Comparison of ENCODE assay signal across 8 mouse cellular contexts in the genomic region with DNA sequence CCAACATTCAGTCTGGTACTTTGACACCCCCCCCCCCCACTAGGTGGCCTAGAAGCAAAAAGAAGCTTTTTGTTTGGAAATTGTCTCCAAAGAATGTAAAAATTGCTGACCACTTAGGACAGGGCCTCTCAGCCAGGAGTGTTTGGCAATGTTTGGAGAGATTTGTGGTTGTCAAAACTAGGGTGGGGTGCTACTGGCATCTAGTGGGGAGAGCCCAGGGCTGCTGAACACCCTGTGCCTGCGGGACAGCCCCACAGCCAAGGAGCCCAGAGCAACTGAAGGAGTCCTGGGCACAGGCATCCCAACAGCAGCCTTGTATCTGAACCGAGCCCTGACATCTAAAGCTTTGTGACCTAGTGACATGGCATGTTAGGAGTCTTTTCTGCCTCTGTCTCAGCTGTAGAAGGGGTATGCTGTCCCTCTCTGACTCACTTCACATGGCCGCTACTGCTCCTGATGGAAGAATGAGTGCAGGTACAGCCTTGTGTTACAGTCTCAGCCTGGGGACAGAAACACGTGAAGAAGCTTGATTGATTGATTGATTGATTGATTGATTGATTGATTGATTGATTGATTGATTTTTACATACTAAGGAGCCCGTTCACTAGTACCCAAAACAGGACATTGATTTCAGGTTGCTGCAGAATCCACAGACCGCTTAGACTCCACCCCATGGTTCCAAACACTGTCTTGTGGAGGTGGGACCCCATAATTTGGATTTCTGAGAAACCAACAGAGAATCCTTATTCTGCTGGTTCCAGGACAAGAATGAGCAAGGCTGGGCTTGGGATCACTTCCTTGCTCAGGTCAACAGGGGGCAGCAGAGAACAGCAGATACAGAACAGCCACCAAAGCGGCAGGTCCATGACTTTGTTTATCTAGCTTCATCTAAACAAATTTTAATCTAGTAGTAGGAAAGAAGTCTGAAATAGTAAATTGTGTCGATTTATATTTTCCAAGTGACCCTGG. TPM values are rescaled to one million over a fixed set of nuclear protein-coding genes. Genes with fewer than 3 reads are reported as not detected.
DNase-seq lines count a peak whose midpoint lies in the region; TF ChIP-seq lines count a peak whose summit lies in the region.

No protein-coding gene starts in this region.

- DNase-seq in adrenal gland, adult 18-20 months (ENCODE audit: low spot score in 2 of 2): peak; percentile 74 to 75
- peak; percentile 16 to 59 for DNase-seq in heart, adult 9 months (ENCODE audit: low spot score in 2 of 2)
- peak; percentile 70 to 75 for DNase-seq in kidney, postnatal 4 days
- DNase-seq in lung, postnatal 14 days: peak; percentile 82
- DNase-seq in retina, postnatal 7 days (ENCODE audit: low read depth, low spot score): peak; percentile 54
- DNase-seq in urinary bladder, postnatal 25 days (ENCODE audit: low spot score): peak; percentile 80

- no peak for TF ChIP-seq EP300 in ES-Bruce4 (IDR thresholded peaks at IDR 0.05; ENCODE audit: insufficient read depth, low read depth, low read length)

- TF ChIP-seq CTCF in ES-Bruce4 (IDR thresholded peaks at IDR 0.05; ENCODE audit: low read depth, low read length): peak; percentile 91
- peak; percentile 92 for TF ChIP-seq CTCF in cortical plate, adult 2 months (IDR thresholded peaks at IDR 0.05; ENCODE audit: extremely low read depth, insufficient read depth, low read length)

- TF ChIP-seq POLR2A in ES-Bruce4 (IDR thresholded peaks at IDR 0.05; ENCODE audit: insufficient read depth, low read length): no peak
- TF ChIP-seq POLR2A in cortical plate, adult 2 months (IDR thresholded peaks at IDR 0.05; ENCODE audit: extremely low read depth, insufficient read depth, low read length): no peak

- no peak overlapping the region for H3K9ac ChIP-seq in ES-Bruce4 (ENCODE audit: low read depth, poor library complexity, severe bottlenecking)

- no peaks in the 10 kb centered on the region for H3K4me1 ChIP-seq in ES-Bruce4 (ENCODE audit: control insufficient read depth, insufficient read depth, low read length)
- H3K4me1 ChIP-seq in cortical plate, adult 2 months (ENCODE audit: control insufficient read depth, insufficient read depth, low read length): peaks cover 2% of the 10 kb centered on the region

- no peaks in the 10 kb centered on the region for H3K27me3 ChIP-seq in ES-Bruce4 (ENCODE audit: control insufficient read depth, insufficient read depth, low read length, poor library complexity, severe bottlenecking)

- H3K27ac ChIP-seq in ES-Bruce4 (ENCODE audit: insufficient read depth, low read length): no peak overlapping the region
- no peak overlapping the region for H3K27ac ChIP-seq in cortical plate, adult 2 months (ENCODE audit: insufficient read depth, low read length)

- H3K36me3 ChIP-seq in ES-Bruce4 (ENCODE audit: control insufficient read depth, insufficient read depth, low read length, poor library complexity, severe bottlenecking): no peaks in the 10 kb centered on the region

- no peak overlapping the region for H3K4me3 ChIP-seq in ES-Bruce4 (ENCODE audit: low read depth, low read length)
- no peak overlapping the region for H3K4me3 ChIP-seq in cortical plate, adult 2 months (ENCODE audit: insufficient read depth, low read length)

- no peaks in the 10 kb centered on the region for H3K9me3 ChIP-seq in ES-Bruce4 (replicated peaks; ENCODE audit: control insufficient read depth, insufficient read depth, low read length, poor library complexity, severe bottlenecking)

RNA-seq across cellular contexts. Expression of a gene that starts 16.3 kb away (rescaled TPM):
- polyA plus RNA-seq in ES-Bruce4 (2011; ENCODE audit: insufficient read depth, insufficient read length, low read depth, missing spikeins): 26.8 and 37.2 TPM in 2 replicates
- 10 to 100 TPM; 32.9 to 35.3 TPM for total RNA-seq in adrenal gland, adult 18-20 months (2021)
- polyA plus RNA-seq in cortical plate, adult 2 months (2012; rRNA removed): 18.9 and 19.2 TPM in 2 replicates

RNA-seq across cellular contexts. Expression of a gene that starts 21.0 kb away (rescaled TPM):
- 2.5 and 2.7 TPM in 2 replicates for polyA plus RNA-seq in ES-Bruce4 (2011; ENCODE audit: insufficient read depth, insufficient read length, low read depth, missing spikeins)
- 10 to 100 TPM in 1 of 2 experiments, under 1 TPM in 1; 0.80 to 37.2 TPM for total RNA-seq in adrenal gland, adult 18-20 months (2021)
- polyA plus RNA-seq in cortical plate, adult 2 months (2012; rRNA removed): 0.92 and 2.2 TPM in 2 replicates
